Mouse (Mus musculus): ENCODE measurements around the gene Myo18a.

DNA sequence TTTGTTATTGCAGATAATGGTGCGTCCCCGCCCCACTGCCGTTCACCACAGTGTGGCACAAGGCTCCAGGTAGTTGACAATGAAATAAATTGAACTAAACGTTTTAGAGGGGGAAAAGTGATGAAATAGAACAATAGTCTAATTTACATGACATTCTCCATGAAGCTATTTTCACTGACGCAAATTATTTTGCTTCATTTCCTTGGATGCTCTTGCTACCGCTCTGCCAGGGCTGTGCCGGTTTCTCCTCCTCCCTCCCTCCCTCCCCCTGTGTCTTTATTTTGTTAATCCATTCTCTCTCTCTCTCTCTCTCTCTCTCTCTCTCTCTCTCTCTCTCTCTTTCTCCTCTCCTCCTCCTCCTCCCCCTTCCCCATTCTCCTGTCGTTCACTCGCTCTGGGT lies 95.5 kb downstream of the Myo18a start:
- TF ChIP-seq GATA1 (IDR thresholded peaks at IDR 0.05; ENCODE audit: borderline replicate concordance, low read length) = no peak
- TF ChIP-seq FLI1 (IDR thresholded peaks at IDR 0.05; ENCODE audit: low read length) = no peak
